Mouse (Mus musculus) intestine, embryonic 14.5 days (tissue): Measurements from ENCODE around the gene Map2k3. TPM values are rescaled to one million over a fixed set of nuclear protein-coding genes. Genes with fewer than 3 reads are reported as not detected.

Experiments used
- ATAC-seq: fragments of 200-750 bp; cut with Nextera tagmentation; replicated peaks from 2 replicates; pipeline ENCODE4 v1.8.0; 2017; ENCODE audit warnings: low read depth, moderate number of reproducible peaks, moderate TSS enrichment, moderate library complexity; ENCODE audit not compliant: low FRiP score, low TSS enrichment
- DNase-seq: peaks from one replicate; pipeline ENCODE4 v3.0.0-alpha.2; 2018; ENCODE audit warnings: low spot score
- H3K27ac ChIP-seq: fragments of 300-500 bp; sonication (generic); 2 replicates; pipeline ENCODE4 v1.5.1; 2014; ENCODE audit warnings: low read depth, mild to moderate bottlenecking, control low read depth
- H3K27me3 ChIP-seq: fragments of 300-500 bp; sonication (generic); replicated peaks from 2 replicates; pipeline ENCODE4 v1.6.1; 2014; ENCODE audit warnings: low read length, control low read depth; ENCODE audit not compliant: control insufficient read depth, insufficient read depth
- H3K36me3 ChIP-seq: fragments of 300-500 bp; sonication (generic); 2 replicates; pipeline ENCODE4 v1.6.1; 2014; ENCODE audit warnings: low read length, control low read depth; ENCODE audit not compliant: control insufficient read depth, insufficient read depth
- H3K4me1 ChIP-seq: fragments of 300-500 bp; sonication (generic); replicated peaks from 2 replicates; pipeline ENCODE4 v1.6.1; 2014; ENCODE audit warnings: low read length, control low read depth, mixed read lengths; ENCODE audit not compliant: control insufficient read depth, insufficient read depth
- H3K4me2 ChIP-seq: fragments of 300-500 bp; sonication (generic); 2 replicates; pipeline ENCODE4 v1.6.1; 2014; ENCODE audit warnings: low read length
- H3K4me3 ChIP-seq: fragments of 300-500 bp; sonication (generic); 2 replicates; pipeline ENCODE4 v1.5.1; 2014; ENCODE audit warnings: low read depth, low read length, control low read depth, mixed read lengths
- H3K9ac ChIP-seq: fragments of 300-500 bp; sonication (generic); 2 replicates; pipeline ENCODE4 v1.6.1; 2014; ENCODE audit warnings: mild to moderate bottlenecking, low read length
- H3K9me3 ChIP-seq: fragments of 300-500 bp; sonication (generic); 2 replicates; pipeline ENCODE4 v1.6.1; 2016; ENCODE audit warnings: low read length, control low read depth; ENCODE audit not compliant: control insufficient read depth
- WGBS: fragments of 180-500 bp; shearing (Covaris S2); extraction: QIAGEN DNeasy Blood & Tissue Kit; methylation state at CpG from one replicate; pipeline ENCODE4 v1.1.7; 2014; 5-methylcytosine and 5-hydroxymethylcytosine counted together
- polyA plus RNA-seq: library from polyadenylated mRNA; unstranded; fragments of >200 nt; fragmentation: Nextera tagmentation; extraction: Ambion mirVana; gene quantifications from 2 replicates; pipeline ENCODE4 v1.2.1, GENCODE M21; 2014

Map2k3 gene
- polyA plus RNA-seq, 1 experiment from 2014 or later: 94.5 TPM

GRCm38 (mm10) chr11:60955621-60956383 lies 24.0 kb downstream of the Map2k3 start:
- WGBS: 83% methylated on average over 9 of the region's 9 CpGs
- no peak for DNase-seq
- Histone ChIP-seq H3K9ac (no peak overlapping the region), H3K27me3 (no peaks in the 10 kb centered on the region), H3K4me1 (0 out of 2 replicates have a peak, but pooled peaks cover 3% of the 10 kb centered on the region), H3K9me3 (no peaks in the 10 kb centered on the region), H3K36me3 (peaks cover 23% of the 10 kb centered on the region), H3K4me2 (no peak overlapping the region), H3K27ac (no peak overlapping the region), H3K4me3 (no peak overlapping the region)
- ATAC-seq: no peak

- no peak overlapping the region for H3K9ac ChIP-seq
- H3K4me1 ChIP-seq: no peaks in the 10 kb centered on the region
- no peaks in the 10 kb centered on the region for H3K9me3 ChIP-seq
- H3K4me2 ChIP-seq: no peak overlapping the region
- no peaks in the 10 kb centered on the region for H3K36me3 ChIP-seq
- no peak for ATAC-seq
- WGBS: 87% methylated on average over 4 of the region's 4 CpGs
- H3K27me3 ChIP-seq: no peaks in the 10 kb centered on the region
- no peak for DNase-seq
- H3K27ac ChIP-seq: no peak overlapping the region
- no peak overlapping the region for H3K4me3 ChIP-seq
Observed at GRCm38 (mm10) chr11:60958948-60959347, 27.1 kb downstream of the Map2k3 start.

- no peak overlapping the region for H3K4me2 ChIP-seq
Observed at GRCm38 (mm10) chr11:60961176-60961575, 29.3 kb downstream of the Map2k3 start.

GRCm38 (mm10) chr11:60962709-60963108 lies 30.9 kb downstream of the Map2k3 start:
- 89% methylated on average over 5 of the region's 5 CpGs for WGBS
- Histone ChIP-seq H3K9me3 (no peaks in the 10 kb centered on the region), H3K9ac (no peak overlapping the region), H3K4me3 (no peak overlapping the region), H3K4me2 (no peak overlapping the region), H3K27me3 (no peaks in the 10 kb centered on the region), H3K36me3 (no peaks in the 10 kb centered on the region), H3K4me1 (no peaks in the 10 kb centered on the region), H3K27ac (no peak overlapping the region)
- no peak for DNase-seq
- ATAC-seq: no peak

More at GRCm38 (mm10) chr11:60961176-60961575, 29.3 kb downstream of the Map2k3 start:
- DNase-seq (no peak), ATAC-seq (no peak)
- H3K9me3 ChIP-seq: no peaks in the 10 kb centered on the region
- no peaks in the 10 kb centered on the region for H3K4me1 ChIP-seq
- WGBS: 74% methylated on average over 1 of the region's 1 CpGs
- no peak overlapping the region for H3K9ac ChIP-seq
- no peaks in the 10 kb centered on the region for H3K36me3 ChIP-seq
- H3K27me3 ChIP-seq: no peaks in the 10 kb centered on the region
- no peak overlapping the region for H3K4me3 ChIP-seq
- H3K27ac ChIP-seq: no peak overlapping the region

- Histone ChIP-seq H3K27ac (peak overlapping the region; percentile 65), H3K4me1 (no peaks in the 10 kb centered on the region), H3K4me2 (no peak overlapping the region), H3K27me3 (no peaks in the 10 kb centered on the region), H3K4me3 (no peak overlapping the region), H3K9me3 (no peaks in the 10 kb centered on the region), H3K9ac (no peak overlapping the region), H3K36me3 (no peaks in the 10 kb centered on the region)
- no peak for DNase-seq
- ATAC-seq: no peak
- WGBS: 33% methylated on average over 6 of the region's 6 CpGs
Observed at GRCm38 (mm10) chr11:60966974-60967373, 35.1 kb downstream of the Map2k3 start.

- Histone ChIP-seq H3K36me3 (no peaks in the 10 kb centered on the region), H3K9me3 (no peaks in the 10 kb centered on the region), H3K9ac (no peak overlapping the region), H3K4me2 (no peak overlapping the region), H3K27ac (no peak overlapping the region), H3K4me1 (no peaks in the 10 kb centered on the region), H3K27me3 (no peaks in the 10 kb centered on the region), H3K4me3 (no peak overlapping the region)
- ATAC-seq (no peak), DNase-seq (no peak)
- WGBS: 70% methylated on average over 11 of the region's 11 CpGs
Observed at GRCm38 (mm10) chr11:60975097-60975496, 43.3 kb downstream of the Map2k3 start.

GRCm38 (mm10) chr11:60976234-60976633 lies 44.4 kb downstream of the Map2k3 start:
- H3K36me3 ChIP-seq: no peaks in the 10 kb centered on the region
- no peak overlapping the region for H3K9ac ChIP-seq
- no peaks in the 10 kb centered on the region for H3K9me3 ChIP-seq
- no peaks in the 10 kb centered on the region for H3K4me1 ChIP-seq
- H3K4me2 ChIP-seq: no peak overlapping the region
- no peak overlapping the region for H3K4me3 ChIP-seq
- no peak for ATAC-seq
- DNase-seq: no peak
- H3K27me3 ChIP-seq: no peaks in the 10 kb centered on the region
- H3K27ac ChIP-seq: no peak overlapping the region
- 78% methylated on average over 2 of the region's 2 CpGs for WGBS

- Histone ChIP-seq H3K9me3 (no peaks in the 10 kb centered on the region), H3K9ac (no peak overlapping the region), H3K27me3 (no peaks in the 10 kb centered on the region), H3K4me1 (no peaks in the 10 kb centered on the region), H3K4me2 (no peak overlapping the region), H3K27ac (no peak overlapping the region), H3K36me3 (no peaks in the 10 kb centered on the region), H3K4me3 (no peak overlapping the region)
- 30% methylated on average over 8 of the region's 8 CpGs for WGBS
- DNase-seq: peak; percentile 56
- 0 out of 2 replicates have a peak, but pooled peaks have one; percentile 53 for ATAC-seq
Observed at GRCm38 (mm10) chr11:60976742-60977141, 44.9 kb downstream of the Map2k3 start.

- 65% methylated on average over 3 of the region's 3 CpGs for WGBS
- Histone ChIP-seq H3K4me2 (no peak overlapping the region), H3K4me1 (no peaks in the 10 kb centered on the region), H3K27ac (no peak overlapping the region), H3K36me3 (no peaks in the 10 kb centered on the region), H3K9me3 (no peaks in the 10 kb centered on the region), H3K9ac (no peak overlapping the region), H3K4me3 (no peak overlapping the region), H3K27me3 (no peaks in the 10 kb centered on the region)
- no peak for ATAC-seq
- no peak for DNase-seq
Observed at GRCm38 (mm10) chr11:60977153-60977552, 45.3 kb downstream of the Map2k3 start.
